Mouse (Mus musculus) intestine, embryonic 16.5 days (tissue): ENCODE data around the gene Nr4a2. TPM values are rescaled to one million over a fixed set of nuclear protein-coding genes. Genes with fewer than 3 reads are reported as not detected.

Experiments used
- ATAC-seq: fragments of 200-750 bp; cut with Nextera tagmentation; 2 replicates; pipeline ENCODE4 v1.8.0; 2017; ENCODE audit warnings: moderate TSS enrichment, moderate library complexity
- H3K27ac ChIP-seq: fragments of 300-500 bp; sonication (generic); 2 replicates; pipeline ENCODE4 v1.5.1; 2014; ENCODE audit warnings: mild to moderate bottlenecking, low read length
- H3K27me3 ChIP-seq: fragments of 300-500 bp; sonication (generic); replicated peaks from 2 replicates; pipeline ENCODE4 v1.6.1; 2014; ENCODE audit warnings: low read length, control low read depth, mixed read lengths; ENCODE audit not compliant: control insufficient read depth, insufficient read depth
- H3K36me3 ChIP-seq: fragments of 300-500 bp; sonication (generic); 2 replicates; pipeline ENCODE4 v1.6.1; 2014; ENCODE audit warnings: low read length, control low read depth; ENCODE audit not compliant: control insufficient read depth, insufficient read depth
- H3K4me1 ChIP-seq: fragments of 300-500 bp; sonication (generic); 2 replicates; pipeline ENCODE4 v1.6.1; 2014; ENCODE audit warnings: low read length, control low read depth, mixed read lengths; ENCODE audit not compliant: control insufficient read depth, insufficient read depth
- H3K4me2 ChIP-seq: fragments of 300-500 bp; sonication (generic); 2 replicates; pipeline ENCODE4 v1.6.1; 2014; ENCODE audit warnings: low read depth, low read length, control low read depth
- H3K4me3 ChIP-seq: fragments of 300-500 bp; sonication (generic); 2 replicates; pipeline ENCODE4 v1.5.1; 2014; ENCODE audit warnings: mild to moderate bottlenecking, low read length
- H3K9ac ChIP-seq: fragments of 300-500 bp; sonication (generic); 2 replicates; pipeline ENCODE4 v1.6.1; 2014; ENCODE audit warnings: low read depth, low read length
- H3K9me3 ChIP-seq: fragments of 300-500 bp; sonication (generic); 2 replicates; pipeline ENCODE4 v1.6.1; 2016; ENCODE audit warnings: low read length, control low read depth; ENCODE audit not compliant: control insufficient read depth
- WGBS: fragments of 180-500 bp; shearing (Covaris S2); extraction: QIAGEN DNeasy Blood & Tissue Kit; methylation state at CpG from one replicate; pipeline ENCODE4 v1.1.7; 2014; 5-methylcytosine and 5-hydroxymethylcytosine counted together
- polyA plus RNA-seq: library from polyadenylated mRNA; unstranded; fragments of >200 nt; fragmentation: Nextera tagmentation; extraction: Ambion mirVana; gene quantifications from 2 replicates; pipeline ENCODE4 v1.2.1, GENCODE M21; 2015

Gene Nr4a2
- 2.7 and 2.9 TPM in 2 replicates for polyA plus RNA-seq

DNA sequence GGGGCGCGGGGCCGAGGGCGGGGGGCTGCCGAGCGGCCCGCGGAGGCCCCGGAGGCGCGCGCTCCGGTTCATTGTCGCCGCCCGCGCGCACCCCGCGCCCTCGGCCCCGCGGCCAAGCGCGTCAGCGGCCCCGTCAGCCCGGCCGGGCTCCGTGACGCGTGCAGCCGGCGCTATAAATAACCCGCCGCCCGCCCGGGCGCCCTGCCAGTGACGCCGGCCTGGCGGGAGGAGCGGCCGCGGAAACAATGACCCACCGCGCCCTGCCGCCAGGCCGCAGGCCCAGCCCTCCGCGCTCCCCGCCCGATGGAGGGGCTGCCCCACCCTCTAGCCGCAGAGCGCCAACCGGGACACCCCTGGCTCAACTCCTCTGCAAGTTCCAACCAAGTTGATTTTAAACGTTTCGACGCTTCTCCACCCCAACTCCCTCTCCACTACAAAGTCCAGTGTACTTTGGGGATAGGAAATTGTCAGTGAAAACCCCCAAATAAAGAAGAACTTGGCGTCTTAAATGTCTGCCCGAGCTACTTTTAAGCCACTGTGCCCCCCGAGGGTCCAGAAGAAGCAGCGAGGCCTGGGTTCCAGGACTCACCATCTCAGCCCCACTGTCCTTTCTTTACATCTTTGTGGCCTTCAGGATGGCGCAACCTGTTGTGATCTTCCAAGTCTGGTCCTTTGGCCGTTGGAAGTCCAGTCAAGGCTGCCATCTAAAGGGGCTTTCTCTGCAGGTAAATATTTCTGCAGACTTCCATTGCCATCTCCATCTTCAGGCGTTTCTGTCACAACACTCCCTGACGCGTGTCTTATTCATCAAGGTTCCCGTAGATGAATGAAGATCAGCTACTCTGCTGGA lies at the start of gene Nr4a2:
TSS of gene Nr4a2 (minus strand) at position 13 of the 850 bp plus-strand sequence.
- peak within 1 kb of the TSS; percentile 87 for H3K27ac ChIP-seq
- H3K27me3 ChIP-seq = no peaks in the 10 kb centered on the region
- H3K4me1 ChIP-seq = 0 out of 2 replicates have a peak, but pooled peaks cover 6% of the 10 kb centered on the region
- 9% methylated on average over 53 of the region's 69 CpGs for WGBS
- H3K4me2 ChIP-seq = peak within 1 kb of the TSS; percentile 70
- H3K9ac ChIP-seq = peak within 1 kb of the TSS; percentile 99
- H3K4me3 ChIP-seq = peak within 1 kb of the TSS; percentile 95
- H3K9me3 ChIP-seq = no peaks in the 10 kb centered on the region
- no peaks in the 10 kb centered on the region for H3K36me3 ChIP-seq
- peak; percentile 96 for ATAC-seq

DNA sequence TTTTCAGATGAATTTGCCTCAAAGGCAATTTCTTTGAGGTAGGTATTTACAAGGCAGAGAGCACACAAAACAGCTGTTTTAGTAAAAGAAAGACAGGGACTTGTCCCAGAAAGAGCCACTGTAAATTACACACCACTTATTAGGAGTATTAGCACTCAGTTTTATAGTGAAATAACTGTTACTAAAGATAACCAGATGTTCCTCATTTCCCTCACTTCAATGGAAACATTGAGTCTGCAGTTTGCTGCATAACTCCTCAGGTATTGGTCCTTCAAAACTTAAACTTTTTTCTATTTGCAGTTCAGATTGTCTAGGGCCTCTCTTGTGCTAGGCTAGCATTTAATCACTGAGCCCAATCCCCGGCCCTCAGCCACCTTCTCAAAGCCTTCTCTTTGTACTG lies 41.6 kb upstream of the Nr4a2 start:
- H3K27me3 ChIP-seq = no peaks in the 10 kb centered on the region
- no peak overlapping the region for H3K27ac ChIP-seq
- H3K4me1 ChIP-seq = no peaks in the 10 kb centered on the region
- no peak overlapping the region for H3K9ac ChIP-seq
- no peak overlapping the region for H3K4me2 ChIP-seq
- no peaks in the 10 kb centered on the region for H3K9me3 ChIP-seq
- no peaks in the 10 kb centered on the region for H3K36me3 ChIP-seq
- no peak overlapping the region for H3K4me3 ChIP-seq
- ATAC-seq = no peak
- WGBS = 81% methylated on average over 1 of the region's 1 CpGs

DNA sequence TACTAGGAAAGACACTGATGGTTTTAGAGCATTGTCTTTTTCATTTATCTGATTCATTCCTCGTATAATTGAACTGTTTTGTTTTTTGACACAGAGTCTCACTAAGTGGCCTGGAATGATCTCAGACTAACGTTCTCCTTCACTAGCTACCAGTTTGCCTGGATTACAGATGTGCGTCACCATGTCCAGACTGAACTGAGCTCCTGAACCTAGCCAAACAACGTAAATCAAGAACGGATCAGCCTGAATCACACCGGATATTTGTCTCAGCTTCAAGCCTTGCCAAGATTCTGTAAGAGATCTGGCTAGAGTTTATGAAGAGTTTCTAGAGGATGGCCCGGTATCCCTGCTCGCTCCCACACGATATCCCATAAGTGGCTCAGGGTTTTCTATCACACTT lies 33.0 kb upstream of the Nr4a2 start:
- Histone ChIP-seq H3K4me1 (no peaks in the 10 kb centered on the region), H3K9ac (no peak overlapping the region), H3K27ac (no peak overlapping the region), H3K27me3 (no peaks in the 10 kb centered on the region), H3K9me3 (no peaks in the 10 kb centered on the region), H3K4me2 (no peak overlapping the region), H3K36me3 (no peaks in the 10 kb centered on the region), H3K4me3 (no peak overlapping the region)
- 65% methylated on average over 9 of the region's 9 CpGs for WGBS
- ATAC-seq = no peak

DNA sequence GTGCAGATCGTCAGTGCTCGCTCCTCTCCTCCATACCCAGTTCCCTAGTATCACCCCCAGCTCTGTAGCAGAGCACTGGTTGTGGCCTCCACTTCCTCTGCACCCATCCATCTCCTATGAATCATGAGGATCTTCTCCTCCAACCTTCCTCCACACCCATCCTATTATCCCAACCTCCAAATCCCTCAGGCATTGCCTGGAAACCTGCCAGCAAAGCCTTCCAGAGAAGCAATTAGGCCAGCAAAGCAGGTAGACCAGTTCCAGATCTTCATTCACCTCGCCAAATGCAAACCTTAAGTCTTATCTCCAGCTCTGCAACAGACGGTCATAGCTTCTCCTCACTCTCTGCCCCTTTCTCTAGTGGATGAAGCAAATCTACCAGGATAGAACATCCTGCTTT lies 26.0 kb upstream of the Nr4a2 start:
- no peaks in the 10 kb centered on the region for H3K9me3 ChIP-seq
- H3K4me2 ChIP-seq = no peak overlapping the region
- no peak overlapping the region for H3K4me3 ChIP-seq
- H3K27ac ChIP-seq = no peak overlapping the region
- H3K27me3 ChIP-seq = no peaks in the 10 kb centered on the region
- H3K9ac ChIP-seq = no peak overlapping the region
- H3K4me1 ChIP-seq = no peaks in the 10 kb centered on the region
- H3K36me3 ChIP-seq = no peaks in the 10 kb centered on the region
- WGBS = 74% methylated on average over 4 of the region's 4 CpGs
- ATAC-seq = no peak

DNA sequence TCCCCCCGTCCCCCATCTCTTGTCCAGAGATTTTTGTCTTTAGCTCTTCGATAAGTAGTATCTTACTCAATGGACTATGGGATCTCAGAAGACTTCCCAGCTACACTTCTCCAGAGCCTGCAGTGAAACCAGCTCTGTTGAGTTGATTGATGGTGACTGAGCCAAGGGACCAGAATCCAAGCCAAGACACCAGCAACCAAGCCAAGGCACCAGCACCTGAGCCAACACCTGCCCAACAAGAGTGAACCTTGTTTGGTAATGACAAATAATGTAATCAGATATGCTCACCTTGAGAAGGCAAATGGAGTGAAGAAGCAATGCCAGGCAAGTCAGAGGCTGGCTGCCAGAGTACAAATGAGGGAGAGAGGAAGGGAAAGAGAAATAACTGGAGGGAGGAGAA lies 24.4 kb upstream of the Nr4a2 start:
- no peaks in the 10 kb centered on the region for H3K36me3 ChIP-seq
- 81% methylated on average over 2 of the region's 2 CpGs for WGBS
- no peaks in the 10 kb centered on the region for H3K9me3 ChIP-seq
- H3K27ac ChIP-seq = no peak overlapping the region
- no peaks in the 10 kb centered on the region for H3K4me1 ChIP-seq
- H3K9ac ChIP-seq = no peak overlapping the region
- no peak for ATAC-seq
- no peak overlapping the region for H3K4me3 ChIP-seq
- no peaks in the 10 kb centered on the region for H3K27me3 ChIP-seq
- H3K4me2 ChIP-seq = no peak overlapping the region

DNA sequence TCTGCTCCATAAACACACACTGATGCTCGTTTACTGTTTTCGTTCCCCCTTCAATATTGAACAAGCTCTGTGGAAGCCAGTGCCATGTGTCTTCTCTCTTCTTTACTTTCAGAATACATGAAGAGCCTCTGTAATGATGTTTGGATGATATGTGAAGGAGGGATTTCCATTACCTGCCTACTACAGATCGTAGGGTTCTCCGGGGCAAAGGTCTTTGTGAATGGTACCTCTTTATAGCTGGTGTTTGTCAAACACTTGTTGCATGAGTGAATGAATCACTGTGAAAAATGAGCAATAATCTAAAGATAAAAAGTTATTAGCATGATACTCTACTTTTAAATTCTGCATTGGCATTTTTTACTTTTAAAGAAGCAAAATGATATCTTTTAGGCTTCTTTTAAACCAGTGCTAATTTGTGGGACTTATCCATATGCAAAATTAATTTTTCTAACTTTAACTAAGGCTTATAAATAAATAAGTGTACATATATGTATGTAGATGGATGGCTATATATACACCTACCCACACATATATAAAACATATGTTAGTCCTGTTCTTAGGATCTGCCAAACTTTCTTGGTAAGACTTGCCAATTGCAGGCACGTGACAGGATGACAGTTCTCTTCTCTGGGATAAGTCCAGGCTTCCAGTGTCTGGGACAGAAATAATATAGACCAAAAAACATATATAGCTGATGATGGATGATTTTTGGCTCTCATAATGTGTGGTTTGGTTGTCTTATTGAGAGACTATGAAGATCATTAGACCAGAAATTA lies 22.0 kb upstream of the Nr4a2 start:
- H3K4me2 ChIP-seq = no peak overlapping the region
- peak; percentile 88 for ATAC-seq
- 75% methylated on average over 5 of the region's 5 CpGs for WGBS

DNA sequence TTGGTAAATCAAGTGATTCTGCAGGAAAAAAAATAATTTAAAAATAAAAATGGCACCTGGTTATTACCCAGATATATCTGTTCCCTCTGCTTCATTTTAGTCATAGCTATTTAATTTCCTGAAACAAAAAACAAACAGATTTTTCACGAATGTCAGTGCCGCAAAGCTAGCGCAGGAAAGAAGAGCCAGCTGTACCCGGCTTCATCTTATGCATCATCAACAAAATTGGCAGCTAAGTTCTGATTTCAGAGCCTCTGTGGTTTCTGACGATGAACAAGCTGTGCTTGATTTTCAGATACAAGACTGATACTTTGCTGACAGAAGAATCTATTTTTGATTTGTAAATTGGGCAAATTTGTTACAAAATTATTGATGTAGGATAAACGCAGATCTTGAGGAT lies 14.8 kb upstream of the Nr4a2 start:
- no peak for ATAC-seq
- H3K9ac ChIP-seq = no peak overlapping the region
- 89% methylated on average over 6 of the region's 6 CpGs for WGBS
- no peak overlapping the region for H3K4me3 ChIP-seq
- H3K9me3 ChIP-seq = no peaks in the 10 kb centered on the region
- no peak overlapping the region for H3K27ac ChIP-seq
- no peaks in the 10 kb centered on the region for H3K27me3 ChIP-seq
- no peaks in the 10 kb centered on the region for H3K36me3 ChIP-seq
- H3K4me1 ChIP-seq = no peaks in the 10 kb centered on the region
- H3K4me2 ChIP-seq = no peak overlapping the region

More for the DNA sequence above, 22.0 kb upstream of the Nr4a2 start:
- H3K9ac ChIP-seq = no peak overlapping the region
- no peaks in the 10 kb centered on the region for H3K27me3 ChIP-seq
- no peak overlapping the region for H3K27ac ChIP-seq
- H3K4me3 ChIP-seq = no peak overlapping the region
- no peaks in the 10 kb centered on the region for H3K4me1 ChIP-seq
- no peaks in the 10 kb centered on the region for H3K9me3 ChIP-seq
- H3K36me3 ChIP-seq = no peaks in the 10 kb centered on the region

DNA sequence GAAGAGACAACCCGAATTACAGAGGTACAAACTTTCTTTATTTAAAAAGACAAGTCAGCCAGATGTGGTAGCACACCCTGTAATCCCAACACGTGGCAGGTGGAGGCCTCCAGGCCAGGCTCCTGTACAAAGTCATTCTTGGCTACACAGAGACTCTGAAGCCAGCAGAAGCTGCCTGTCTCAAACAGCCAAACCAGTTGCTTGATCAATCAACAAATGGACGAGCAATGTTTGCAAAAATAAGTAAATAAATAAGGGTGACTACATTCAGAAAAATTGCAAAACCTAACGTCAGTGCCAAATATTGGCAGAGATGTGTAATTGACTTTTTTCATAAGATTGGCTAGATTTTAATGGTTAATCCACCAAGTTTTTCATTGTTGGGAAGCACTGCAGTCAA lies 3.7 kb upstream of the Nr4a2 start:
- H3K4me1 ChIP-seq = 0 out of 2 replicates have a peak, but pooled peaks cover 4% of the 10 kb centered on the region
- no peaks in the 10 kb centered on the region for H3K36me3 ChIP-seq
- WGBS = 57% methylated on average over 4 of the region's 4 CpGs
- no peaks in the 10 kb centered on the region for H3K27me3 ChIP-seq
- no peak for ATAC-seq
- H3K27ac ChIP-seq = no peak overlapping the region
- no peak overlapping the region for H3K4me3 ChIP-seq
- no peaks in the 10 kb centered on the region for H3K9me3 ChIP-seq
- no peak overlapping the region for H3K9ac ChIP-seq
- no peak overlapping the region for H3K4me2 ChIP-seq

DNA sequence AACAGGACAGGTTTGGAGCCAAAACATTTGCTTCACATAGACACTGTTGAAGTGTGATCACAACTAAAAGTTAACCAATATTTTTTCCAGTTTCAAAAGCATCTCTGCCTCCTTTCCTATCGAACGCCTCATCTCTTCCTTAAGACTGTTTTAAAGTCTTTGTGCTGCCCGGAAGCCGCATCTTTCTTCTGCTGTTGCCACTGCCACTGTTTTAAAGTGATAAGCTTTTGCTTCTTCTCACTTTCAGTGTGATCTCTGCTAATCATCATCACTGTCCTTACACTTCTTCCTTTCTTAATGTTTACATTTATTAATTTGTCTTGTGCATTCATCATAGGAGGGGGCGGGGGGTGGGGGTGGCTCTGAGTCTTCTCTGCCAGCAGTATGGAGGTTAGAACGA lies 2.1 kb upstream of the Nr4a2 start:
- no peaks in the 10 kb centered on the region for H3K9me3 ChIP-seq
- no peak overlapping the region for H3K27ac ChIP-seq
- WGBS = 81% methylated on average over 6 of the region's 6 CpGs
- no peak overlapping the region for H3K9ac ChIP-seq
- ATAC-seq = no peak
- H3K4me3 ChIP-seq = no peak overlapping the region
- H3K36me3 ChIP-seq = no peaks in the 10 kb centered on the region
- H3K4me2 ChIP-seq = no peak overlapping the region
- H3K4me1 ChIP-seq = 0 out of 2 replicates have a peak, but pooled peaks cover 4% of the 10 kb centered on the region
- no peaks in the 10 kb centered on the region for H3K27me3 ChIP-seq
